Mouse (Mus musculus): ENCODE measurements around the gene Frem1. TPM values are rescaled to one million over a fixed set of nuclear protein-coding genes. Genes with fewer than 3 reads are reported as not detected.

Frem1 gene
- polyA plus RNA-seq, 1 experiment from 2014 or later = 16.0 TPM

GRCm38 (mm10) chr4:82880243-82880642, 171.9 kb downstream of the Frem1 start:
- Histone ChIP-seq H3K9me3 (ENCODE audit: control insufficient read depth, low read length) (no peaks in the 10 kb centered on the region), H3K4me3 (ENCODE audit: low read depth, low read length) (no peak overlapping the region), H3K4me2 (ENCODE audit: low read depth, low read length) (no peak overlapping the region), H3K4me1 (ENCODE audit: control insufficient read depth, insufficient read depth, low read length) (peaks cover 7% of the 10 kb centered on the region), H3K27ac (replicated peaks; ENCODE audit: low read depth, low read length) (no peak overlapping the region), H3K36me3 (ENCODE audit: control insufficient read depth, insufficient read depth, low read length) (no peaks in the 10 kb centered on the region), H3K9ac (ENCODE audit: low read depth, low read length) (no peak overlapping the region), H3K27me3 (replicated peaks; ENCODE audit: control insufficient read depth, insufficient read depth, low read length) (no peaks in the 10 kb centered on the region)
- WGBS = 66% methylated on average over 2 of the region's 2 CpGs
- DNase-seq (ENCODE audit: low spot score) (no peak), ATAC-seq (ENCODE audit: low read depth) (no peak)

- DNase-seq (ENCODE audit: low spot score) = no peak
- 82% methylated on average over 6 of the region's 6 CpGs for WGBS
Observed at GRCm38 (mm10) chr4:82879152-82879551, 173.0 kb downstream of the Frem1 start.

DNA sequence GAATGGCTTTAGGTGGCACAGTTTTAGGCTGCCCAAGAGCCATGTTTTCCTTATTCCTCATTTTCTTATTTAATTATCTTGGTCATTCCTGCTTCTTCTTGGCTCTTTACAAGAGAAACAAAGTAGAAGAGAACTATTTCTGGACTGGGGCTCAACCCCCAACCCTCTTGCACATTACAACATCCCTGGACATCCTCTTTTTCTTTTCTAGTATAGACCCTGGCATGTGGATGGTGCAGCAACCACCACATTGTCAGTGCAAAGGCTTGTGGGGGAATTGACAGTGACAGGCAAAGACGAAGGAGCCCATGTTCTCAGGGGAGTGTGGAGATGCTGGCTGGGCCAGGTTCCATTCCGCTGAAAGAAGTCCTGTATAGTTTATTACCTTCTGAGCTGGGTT, 175.5 kb downstream of the Frem1 start:
- Histone ChIP-seq H3K9ac (ENCODE audit: low read depth, low read length) (no peak overlapping the region), H3K4me3 (ENCODE audit: low read depth, low read length) (no peak overlapping the region), H3K36me3 (ENCODE audit: control insufficient read depth, insufficient read depth, low read length) (no peaks in the 10 kb centered on the region), H3K27ac (replicated peaks; ENCODE audit: low read depth, low read length) (no peak overlapping the region), H3K4me2 (ENCODE audit: low read depth, low read length) (no peak overlapping the region), H3K27me3 (replicated peaks; ENCODE audit: control insufficient read depth, insufficient read depth, low read length) (no peaks in the 10 kb centered on the region), H3K9me3 (ENCODE audit: control insufficient read depth, low read length) (no peaks in the 10 kb centered on the region), H3K4me1 (ENCODE audit: control insufficient read depth, insufficient read depth, low read length) (peaks cover 3% of the 10 kb centered on the region; the same call in 1 of the 2 replicates)
- ATAC-seq (ENCODE audit: low read depth) (no peak), DNase-seq (ENCODE audit: low spot score) (no peak)
- WGBS = 83% methylated on average over 2 of the region's 2 CpGs

More at GRCm38 (mm10) chr4:82879152-82879551, 173.0 kb downstream of the Frem1 start:
- Histone ChIP-seq H3K9me3 (ENCODE audit: control insufficient read depth, low read length) (no peaks in the 10 kb centered on the region), H3K4me1 (ENCODE audit: control insufficient read depth, insufficient read depth, low read length) (no peaks in the 10 kb centered on the region), H3K4me3 (ENCODE audit: low read depth, low read length) (no peak overlapping the region), H3K27me3 (replicated peaks; ENCODE audit: control insufficient read depth, insufficient read depth, low read length) (no peaks in the 10 kb centered on the region), H3K27ac (replicated peaks; ENCODE audit: low read depth, low read length) (no peak overlapping the region), H3K4me2 (ENCODE audit: low read depth, low read length) (no peak overlapping the region), H3K36me3 (ENCODE audit: control insufficient read depth, insufficient read depth, low read length) (no peaks in the 10 kb centered on the region), H3K9ac (ENCODE audit: low read depth, low read length) (no peak overlapping the region)
- no peak for ATAC-seq (ENCODE audit: low read depth)

- no peak overlapping the region for H3K4me2 ChIP-seq (ENCODE audit: low read depth, low read length)
- no peak overlapping the region for H3K4me3 ChIP-seq (ENCODE audit: low read depth, low read length)
- H3K27ac ChIP-seq (replicated peaks; ENCODE audit: low read depth, low read length) = no peak overlapping the region
- 49% methylated on average over 4 of the region's 4 CpGs for WGBS
- DNase-seq (ENCODE audit: low spot score) (no peak), ATAC-seq (ENCODE audit: low read depth) (no peak)
- H3K27me3 ChIP-seq (replicated peaks; ENCODE audit: control insufficient read depth, insufficient read depth, low read length) = no peaks in the 10 kb centered on the region
- no peaks in the 10 kb centered on the region for H3K9me3 ChIP-seq (ENCODE audit: control insufficient read depth, low read length)
- H3K36me3 ChIP-seq (ENCODE audit: control insufficient read depth, insufficient read depth, low read length) = no peaks in the 10 kb centered on the region
- no peak overlapping the region for H3K9ac ChIP-seq (ENCODE audit: low read depth, low read length)
- peaks cover 3% of the 10 kb centered on the region; the same call in 1 of the 2 replicates for H3K4me1 ChIP-seq (ENCODE audit: control insufficient read depth, insufficient read depth, low read length)
Observed at GRCm38 (mm10) chr4:82875532-82875931, 176.6 kb downstream of the Frem1 start.

- Histone ChIP-seq H3K27ac (replicated peaks; ENCODE audit: low read depth, low read length) (no peak overlapping the region), H3K36me3 (ENCODE audit: control insufficient read depth, insufficient read depth, low read length) (no peaks in the 10 kb centered on the region), H3K27me3 (replicated peaks; ENCODE audit: control insufficient read depth, insufficient read depth, low read length) (no peaks in the 10 kb centered on the region), H3K4me2 (ENCODE audit: low read depth, low read length) (no peak overlapping the region), H3K4me1 (ENCODE audit: control insufficient read depth, insufficient read depth, low read length) (peaks cover 3% of the 10 kb centered on the region; the same call in 1 of the 2 replicates), H3K9ac (ENCODE audit: low read depth, low read length) (no peak overlapping the region), H3K9me3 (ENCODE audit: control insufficient read depth, low read length) (no peaks in the 10 kb centered on the region), H3K4me3 (ENCODE audit: low read depth, low read length) (no peak overlapping the region)
- no peak for DNase-seq (ENCODE audit: low spot score)
- 47% methylated on average over 4 of the region's 4 CpGs for WGBS
- no peak for ATAC-seq (ENCODE audit: low read depth)
Observed at GRCm38 (mm10) chr4:82874791-82875190, 177.3 kb downstream of the Frem1 start.

DNA sequence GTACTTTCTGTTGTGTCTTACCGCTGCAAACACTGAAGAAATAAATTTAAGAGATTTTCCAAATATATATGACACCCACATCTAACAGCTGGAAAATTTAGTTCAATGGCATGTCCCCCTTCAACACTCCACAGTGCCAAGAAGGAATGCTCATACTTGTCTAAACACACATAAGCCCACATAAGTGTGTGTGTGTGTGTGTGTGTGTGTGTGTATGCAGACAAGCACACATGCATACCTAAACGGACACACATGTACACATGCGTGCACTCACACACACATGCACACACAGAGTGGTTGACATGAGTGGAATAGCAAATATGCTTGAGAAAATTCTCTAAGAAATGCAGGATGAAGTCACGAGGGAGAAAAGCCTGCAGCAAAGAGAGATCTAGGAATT, 179.6 kb downstream of the Frem1 start:
- peaks cover 3% of the 10 kb centered on the region; the same call in 1 of the 2 replicates for H3K4me1 ChIP-seq (ENCODE audit: control insufficient read depth, insufficient read depth, low read length)
- no peaks in the 10 kb centered on the region for H3K27me3 ChIP-seq (replicated peaks; ENCODE audit: control insufficient read depth, insufficient read depth, low read length)
- no peak overlapping the region for H3K4me2 ChIP-seq (ENCODE audit: low read depth, low read length)
- no peaks in the 10 kb centered on the region for H3K36me3 ChIP-seq (ENCODE audit: control insufficient read depth, insufficient read depth, low read length)
- ATAC-seq (ENCODE audit: low read depth) (no peak), DNase-seq (ENCODE audit: low spot score) (no peak)
- no peak overlapping the region for H3K27ac ChIP-seq (replicated peaks; ENCODE audit: low read depth, low read length)
- H3K4me3 ChIP-seq (ENCODE audit: low read depth, low read length) = no peak overlapping the region
- H3K9ac ChIP-seq (ENCODE audit: low read depth, low read length) = no peak overlapping the region
- H3K9me3 ChIP-seq (ENCODE audit: control insufficient read depth, low read length) = no peaks in the 10 kb centered on the region
- WGBS = 64% methylated on average over 4 of the region's 4 CpGs

- no peak overlapping the region for H3K4me2 ChIP-seq (ENCODE audit: low read depth, low read length)
- H3K27me3 ChIP-seq (replicated peaks; ENCODE audit: control insufficient read depth, insufficient read depth, low read length) = no peaks in the 10 kb centered on the region
- no peak for ATAC-seq (ENCODE audit: low read depth)
- DNase-seq (ENCODE audit: low spot score) = no peak
- H3K27ac ChIP-seq (replicated peaks; ENCODE audit: low read depth, low read length) = no peak overlapping the region
- 39% methylated on average over 6 of the region's 6 CpGs for WGBS
- H3K9me3 ChIP-seq (ENCODE audit: control insufficient read depth, low read length) = no peaks in the 10 kb centered on the region
- peaks cover 3% of the 10 kb centered on the region; the same call in 1 of the 2 replicates for H3K4me1 ChIP-seq (ENCODE audit: control insufficient read depth, insufficient read depth, low read length)
- H3K36me3 ChIP-seq (ENCODE audit: control insufficient read depth, insufficient read depth, low read length) = no peaks in the 10 kb centered on the region
- no peak overlapping the region for H3K4me3 ChIP-seq (ENCODE audit: low read depth, low read length)
- H3K9ac ChIP-seq (ENCODE audit: low read depth, low read length) = no peak overlapping the region
Observed at GRCm38 (mm10) chr4:82872121-82872520, 180.0 kb downstream of the Frem1 start.

DNA sequence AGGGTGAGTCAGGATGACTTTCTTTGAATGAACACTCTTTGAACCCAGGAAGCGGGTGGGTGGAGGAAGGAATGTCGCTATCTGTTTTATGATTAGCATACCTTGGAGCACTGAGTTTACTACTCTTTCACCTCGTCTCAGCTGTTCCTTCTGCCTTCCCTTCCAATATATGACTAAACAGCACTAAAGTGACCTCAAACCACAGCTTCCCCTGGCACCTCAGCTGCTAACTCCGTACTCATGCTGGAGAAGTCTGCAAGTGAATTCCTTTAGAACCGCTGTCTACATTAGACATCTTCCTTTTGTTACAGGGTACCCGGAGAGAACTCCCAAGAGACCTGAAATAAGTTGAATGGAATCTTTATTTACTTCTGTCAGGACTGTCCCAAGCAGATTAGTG, 181.2 kb downstream of the Frem1 start:
- H3K27me3 ChIP-seq (replicated peaks; ENCODE audit: control insufficient read depth, insufficient read depth, low read length) = no peaks in the 10 kb centered on the region
- no peak overlapping the region for H3K27ac ChIP-seq (replicated peaks; ENCODE audit: low read depth, low read length)
- H3K4me1 ChIP-seq (ENCODE audit: control insufficient read depth, insufficient read depth, low read length) = peaks cover 3% of the 10 kb centered on the region; the same call in 1 of the 2 replicates

GRCm38 (mm10) chr4:82867731-82868445, 184.3 kb downstream of the Frem1 start:
- 76% methylated on average over 5 of the region's 5 CpGs for WGBS

More for the DNA sequence above, 181.2 kb downstream of the Frem1 start:
- H3K4me2 ChIP-seq (ENCODE audit: low read depth, low read length) = no peak overlapping the region
- WGBS = 65% methylated on average over 6 of the region's 6 CpGs
- H3K9me3 ChIP-seq (ENCODE audit: control insufficient read depth, low read length) = no peaks in the 10 kb centered on the region
- no peak overlapping the region for H3K9ac ChIP-seq (ENCODE audit: low read depth, low read length)
- ATAC-seq (ENCODE audit: low read depth) (no peak), DNase-seq (ENCODE audit: low spot score) (no peak)
- H3K4me3 ChIP-seq (ENCODE audit: low read depth, low read length) = no peak overlapping the region
- no peaks in the 10 kb centered on the region for H3K36me3 ChIP-seq (ENCODE audit: control insufficient read depth, insufficient read depth, low read length)

More at GRCm38 (mm10) chr4:82867731-82868445, 184.3 kb downstream of the Frem1 start:
- Histone ChIP-seq H3K36me3 (ENCODE audit: control insufficient read depth, insufficient read depth, low read length) (no peaks in the 10 kb centered on the region), H3K9ac (ENCODE audit: low read depth, low read length) (no peak overlapping the region), H3K4me3 (ENCODE audit: low read depth, low read length) (no peak overlapping the region), H3K27ac (replicated peaks; ENCODE audit: low read depth, low read length) (no peak overlapping the region), H3K27me3 (replicated peaks; ENCODE audit: control insufficient read depth, insufficient read depth, low read length) (no peaks in the 10 kb centered on the region), H3K9me3 (ENCODE audit: control insufficient read depth, low read length) (no peaks in the 10 kb centered on the region), H3K4me1 (ENCODE audit: control insufficient read depth, insufficient read depth, low read length) (peaks cover 3% of the 10 kb centered on the region; the same call in 1 of the 2 replicates), H3K4me2 (ENCODE audit: low read depth, low read length) (no peak overlapping the region)
- ATAC-seq (ENCODE audit: low read depth) = no peak
- no peak for DNase-seq (ENCODE audit: low spot score)
